Mouse (Mus musculus) lung, postnatal 4 days (tissue): ENCODE results near the gene Gprasp1.

ENCODE experiments used
- DNase-seq, 2 experiments: peaks; one replicate each; pipeline ENCODE4 v3.0.0; 2021

Gene Gprasp1

DNA sequence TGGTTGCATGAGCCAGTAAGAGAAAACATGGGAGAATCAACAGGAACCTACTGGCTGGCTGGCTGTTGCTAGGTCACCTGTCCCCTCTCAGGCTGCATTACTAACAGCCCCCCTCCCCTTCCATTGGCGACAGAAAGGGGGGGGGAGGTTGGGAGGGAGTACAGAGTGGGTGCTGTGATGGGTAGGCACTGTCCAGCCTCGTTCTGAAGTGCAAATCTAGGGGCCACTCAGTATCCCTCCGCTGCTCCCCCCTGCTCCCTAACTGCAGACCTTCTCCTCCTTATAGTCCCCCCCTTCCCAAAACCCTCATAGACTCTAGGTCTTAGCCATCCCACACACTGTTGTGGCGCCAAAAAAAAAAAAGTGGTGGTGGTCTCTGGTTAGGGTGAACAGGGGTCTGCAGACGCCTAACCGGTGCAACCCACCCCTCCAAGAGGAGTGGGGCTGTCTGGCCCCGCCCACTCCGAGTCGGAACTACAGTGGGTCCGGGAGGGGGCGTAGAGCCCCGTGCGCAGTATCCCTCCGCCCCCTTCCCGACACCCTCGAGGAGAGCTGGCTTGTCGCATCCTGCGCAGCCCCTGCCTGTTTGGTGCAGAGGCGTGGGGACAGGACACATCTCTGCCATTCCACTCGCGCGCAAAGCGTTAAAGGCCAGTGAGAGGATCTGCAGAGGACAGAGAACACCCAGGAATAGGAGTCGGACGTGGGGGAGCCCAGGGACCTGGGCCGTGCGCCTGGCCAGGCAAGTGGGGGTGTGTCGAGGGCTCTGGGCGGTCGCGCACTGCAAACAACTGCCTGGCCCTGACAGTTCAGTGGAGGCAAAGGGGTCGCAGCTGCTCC, 96.2 kb downstream of the Gprasp1 start, which contains the start of gene Gprasp2:
Gene Gprasp2 (plus strand): TSS at position 514 of the 840 bp plus-strand sequence.
- DNase-seq: peak; percentile 8 to 41

DNA sequence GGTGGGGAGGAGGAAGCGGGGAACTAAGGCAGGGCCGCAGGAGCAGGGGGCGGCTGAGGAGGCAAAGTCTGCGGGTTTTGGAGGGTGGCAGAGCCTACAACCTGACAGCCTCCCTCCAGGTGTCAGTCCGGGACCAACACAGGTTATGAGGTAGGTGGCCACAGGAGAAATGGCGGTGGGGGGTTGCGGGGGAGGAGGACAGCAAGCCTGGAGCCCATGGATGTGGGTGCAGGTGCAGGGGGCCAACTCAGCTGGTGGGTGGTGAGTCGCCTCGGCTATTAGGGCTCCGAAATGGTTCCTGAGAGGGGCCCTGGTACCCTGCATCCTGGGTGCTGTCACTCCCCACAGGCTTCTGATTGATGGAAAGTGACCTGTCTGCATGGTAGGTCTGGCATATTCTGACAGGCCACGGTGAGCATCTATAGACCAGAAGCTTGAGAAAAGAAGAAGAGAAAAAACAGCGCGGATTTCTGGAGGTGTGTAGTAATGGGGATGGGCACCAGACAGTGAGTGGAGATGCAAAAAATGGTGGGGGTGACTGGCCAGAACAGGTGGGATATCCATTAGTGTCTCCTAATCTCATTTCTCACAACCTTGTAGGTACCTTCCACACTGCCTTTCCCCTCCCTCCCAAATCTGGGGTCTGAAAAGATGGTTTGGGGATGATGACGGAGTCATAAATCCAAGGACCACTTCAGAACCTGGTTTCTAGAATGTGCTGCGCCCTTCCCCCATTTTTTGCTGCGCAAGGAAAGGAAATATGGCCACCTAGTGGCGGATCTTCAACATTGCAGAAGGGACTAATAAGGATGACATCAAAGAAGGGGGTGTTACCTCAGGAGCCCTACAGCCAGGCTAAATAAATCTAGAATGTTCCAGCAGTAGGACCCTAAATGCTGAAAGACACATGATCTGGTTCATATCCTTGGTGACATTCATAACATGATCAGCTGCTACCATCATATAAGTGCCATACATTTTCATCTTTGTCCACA, 97.2 kb downstream of the Gprasp1 start:
- peak in 1 of 2 experiments; percentile 40 for DNase-seq
